Mouse (Mus musculus) intestine, embryonic 16.5 days (tissue): Measurements from ENCODE around the gene Krt14. TPM values are rescaled to one million over a fixed set of nuclear protein-coding genes. Genes with fewer than 3 reads are reported as not detected.

ENCODE experiments used
- polyA plus RNA-seq: library from polyadenylated mRNA; unstranded; fragments of >200 nt; fragmentation: Nextera tagmentation; extraction: Ambion mirVana; gene quantifications from 2 replicates; pipeline ENCODE4 v1.2.1, GENCODE M21; 2015

The Krt14 gene
- polyA plus RNA-seq, 1 experiment from 2014 or later, result 7.3 TPM

Other genes starting within 250 kb of the Krt14 start
- not detected in 2 replicates for gene Krtap29-1, start 228.5 kb downstream of the Krt14 start, polyA plus RNA-seq
- not detected in 2 replicates for gene Krtap16-1, start 221.0 kb downstream of the Krt14 start, polyA plus RNA-seq
- gene Krtap17-1, start 213.6 kb downstream of the Krt14 start, polyA plus RNA-seq, result not detected in 2 replicates
- gene Krt33a, start 191.3 kb downstream of the Krt14 start, polyA plus RNA-seq, result not detected in 2 replicates
- gene Krt33b, start 177.7 kb downstream of the Krt14 start, polyA plus RNA-seq, result not detected in 2 replicates
- gene Krt34, start 166.0 kb downstream of the Krt14 start, polyA plus RNA-seq, result not detected in 2 replicates
- not detected in 2 replicates for gene Krt31, start 157.0 kb downstream of the Krt14 start, polyA plus RNA-seq
- not detected in 2 replicates for gene Krt32, start 119.3 kb downstream of the Krt14 start, polyA plus RNA-seq
- gene Krt35, start 111.3 kb downstream of the Krt14 start, polyA plus RNA-seq, result 0.07 and 0.12 TPM in 2 replicates
- 0.10 TPM in 1 of 2 replicates, not detected in the other for gene Krt36, start 101.9 kb downstream of the Krt14 start, polyA plus RNA-seq
- gene Krt13, start 86.0 kb downstream of the Krt14 start, polyA plus RNA-seq, result 0.29 TPM in 1 of 2 replicates, not detected in the other
- 2.2 and 4.5 TPM in 2 replicates for gene Krt15, start 71.6 kb downstream of the Krt14 start, polyA plus RNA-seq
- gene Krt19, start 58.9 kb downstream of the Krt14 start, polyA plus RNA-seq, result 884 and 955 TPM in 2 replicates
- not detected in 2 replicates for gene Krt9, start 14.3 kb downstream of the Krt14 start, polyA plus RNA-seq
- gene Krt16, start 41.4 kb upstream of the Krt14 start, polyA plus RNA-seq, result not detected in 2 replicates
- gene Krt17, start 53.5 kb upstream of the Krt14 start, polyA plus RNA-seq, result 11.5 and 11.8 TPM in 2 replicates
- gene Krt42, start 62.3 kb upstream of the Krt14 start, polyA plus RNA-seq, result not detected in 2 replicates
- 1,811 and 1,878 TPM in 2 replicates for gene Eif1, start 112.3 kb upstream of the Krt14 start, polyA plus RNA-seq
- gene Gast, start 126.9 kb upstream of the Krt14 start, polyA plus RNA-seq, result 0.77 and 0.80 TPM in 2 replicates
- 12.6 and 13.5 TPM in 2 replicates for gene Hap1, start 148.6 kb upstream of the Krt14 start, polyA plus RNA-seq
- gene Jup, start 190.2 kb upstream of the Krt14 start, polyA plus RNA-seq, result 165 and 179 TPM in 2 replicates
- 36.9 and 38.5 TPM in 2 replicates for gene P3h4, start 207.3 kb upstream of the Krt14 start, polyA plus RNA-seq
- 72.7 and 78.1 TPM in 2 replicates for gene Fkbp10, start 208.1 kb upstream of the Krt14 start, polyA plus RNA-seq
- 82.5 and 85.8 TPM in 2 replicates for gene Nt5c3b, start 234.3 kb upstream of the Krt14 start, polyA plus RNA-seq
- 0.37 and 0.39 TPM in 2 replicates for gene Klhl10, start 234.4 kb upstream of the Krt14 start, polyA plus RNA-seq